Mouse (Mus musculus): ENCODE data around the gene Nsg2. TPM values are rescaled to one million over a fixed set of nuclear protein-coding genes. Genes with fewer than 3 reads are reported as not detected.
A peak's percentile ranks its signal among the peaks of the same experiment; 100 is the strongest.
"Not testable (repeated sequence)": the region's sequence is repeated elsewhere in the genome, so short reads cannot be mapped to it uniquely, and the experiment has no call there.

Gene Nsg2
- polyA plus RNA-seq, 1 experiment from 2014 or later: 8.0 TPM

GRCm38 (mm10) chr11:32002670-32003072 is 2.4 kb downstream of the Nsg2 start:
- H3K9me3 ChIP-seq (replicated peaks; ENCODE audit: control insufficient read depth, low read length): no peaks in the 10 kb centered on the region
- H3K4me3 ChIP-seq (ENCODE audit: low read depth, low read length): no peak overlapping the region
- peaks cover 3% of the 10 kb centered on the region for H3K4me1 ChIP-seq (ENCODE audit: control insufficient read depth, insufficient read depth, low read length)
- WGBS: 13% methylated on average over 5 of the region's 5 CpGs
- peak overlapping the region; percentile 13; the same call in 1 of the 2 replicates for H3K9ac ChIP-seq (replicated peaks; ENCODE audit: low read length)
- DNase-seq (ENCODE audit: low spot score) (peak; percentile 32), ATAC-seq (replicated peaks; ENCODE audit: insufficient number of reproducible peaks, low FRiP score, low TSS enrichment, low read depth) (peak; percentile 71)
- no peaks in the 10 kb centered on the region for H3K36me3 ChIP-seq (replicated peaks; ENCODE audit: control insufficient read depth, insufficient read depth, low read depth, low read length)
- no peak overlapping the region for H3K27ac ChIP-seq (replicated peaks; ENCODE audit: low read depth, low read length)
- peak overlapping the region; percentile 19; the same call in 1 of the 2 replicates for H3K4me2 ChIP-seq (ENCODE audit: low read depth, low read length)
- no peaks in the 10 kb centered on the region for H3K27me3 ChIP-seq (ENCODE audit: control insufficient read depth, insufficient read depth, low read length)

GRCm38 (mm10) chr11:32008049-32008448 is 7.8 kb downstream of the Nsg2 start:
- not testable (repeated sequence) for ATAC-seq (replicated peaks; ENCODE audit: insufficient number of reproducible peaks, low FRiP score, low TSS enrichment, low read depth); H3K9me3 ChIP-seq (replicated peaks; ENCODE audit: control insufficient read depth, low read length); H3K4me2 ChIP-seq (ENCODE audit: low read depth, low read length); H3K36me3 ChIP-seq (replicated peaks; ENCODE audit: control insufficient read depth, insufficient read depth, low read depth, low read length); H3K4me3 ChIP-seq (ENCODE audit: low read depth, low read length); H3K9ac ChIP-seq (replicated peaks; ENCODE audit: low read length); H3K27me3 ChIP-seq (ENCODE audit: control insufficient read depth, insufficient read depth, low read length); H3K4me1 ChIP-seq (ENCODE audit: control insufficient read depth, insufficient read depth, low read length); H3K27ac ChIP-seq (replicated peaks; ENCODE audit: low read depth, low read length); DNase-seq (ENCODE audit: low spot score)
- 93% methylated on average over 3 of the region's 3 CpGs for WGBS

GRCm38 (mm10) chr11:32008852-32009251 is 8.6 kb downstream of the Nsg2 start:
- Histone ChIP-seq H3K36me3 (replicated peaks; ENCODE audit: control insufficient read depth, insufficient read depth, low read depth, low read length) (no peaks in the 10 kb centered on the region), H3K27ac (replicated peaks; ENCODE audit: low read depth, low read length) (no peak overlapping the region)

GRCm38 (mm10) chr11:32009961-32010662 is 9.8 kb downstream of the Nsg2 start:
- 25% methylated on average over 13 of the region's 13 CpGs for WGBS
- ATAC-seq (replicated peaks; ENCODE audit: insufficient number of reproducible peaks, low FRiP score, low TSS enrichment, low read depth) (peak; percentile 88), DNase-seq (ENCODE audit: low spot score) (no peak)
- H3K9me3 ChIP-seq (replicated peaks; ENCODE audit: control insufficient read depth, low read length): no peaks in the 10 kb centered on the region
- no peaks in the 10 kb centered on the region for H3K36me3 ChIP-seq (replicated peaks; ENCODE audit: control insufficient read depth, insufficient read depth, low read depth, low read length)
- no peaks in the 10 kb centered on the region for H3K4me1 ChIP-seq (ENCODE audit: control insufficient read depth, insufficient read depth, low read length)
- no peak overlapping the region for H3K27ac ChIP-seq (replicated peaks; ENCODE audit: low read depth, low read length)
- no peak overlapping the region for H3K4me3 ChIP-seq (ENCODE audit: low read depth, low read length)
- no peaks in the 10 kb centered on the region for H3K27me3 ChIP-seq (ENCODE audit: control insufficient read depth, insufficient read depth, low read length)
- H3K4me2 ChIP-seq (ENCODE audit: low read depth, low read length): no peak overlapping the region
- H3K9ac ChIP-seq (replicated peaks; ENCODE audit: low read length): no peak overlapping the region

More at GRCm38 (mm10) chr11:32008852-32009251, 8.6 kb downstream of the Nsg2 start:
- no peaks in the 10 kb centered on the region for H3K4me1 ChIP-seq (ENCODE audit: control insufficient read depth, insufficient read depth, low read length)
- no peak overlapping the region for H3K4me3 ChIP-seq (ENCODE audit: low read depth, low read length)
- H3K9ac ChIP-seq (replicated peaks; ENCODE audit: low read length): no peak overlapping the region
- 77% methylated on average over 3 of the region's 3 CpGs for WGBS
- ATAC-seq (replicated peaks; ENCODE audit: insufficient number of reproducible peaks, low FRiP score, low TSS enrichment, low read depth) (no peak), DNase-seq (ENCODE audit: low spot score) (no peak)
- H3K4me2 ChIP-seq (ENCODE audit: low read depth, low read length): no peak overlapping the region
- H3K27me3 ChIP-seq (ENCODE audit: control insufficient read depth, insufficient read depth, low read length): no peaks in the 10 kb centered on the region
- no peaks in the 10 kb centered on the region for H3K9me3 ChIP-seq (replicated peaks; ENCODE audit: control insufficient read depth, low read length)

- no peaks in the 10 kb centered on the region for H3K9me3 ChIP-seq (replicated peaks; ENCODE audit: control insufficient read depth, low read length)
- ATAC-seq (replicated peaks; ENCODE audit: insufficient number of reproducible peaks, low FRiP score, low TSS enrichment, low read depth) (peak; percentile 17; the same call in 1 of the 2 replicates), DNase-seq (ENCODE audit: low spot score) (peak; percentile 64)
- H3K4me2 ChIP-seq (ENCODE audit: low read depth, low read length): no peak overlapping the region
- WGBS: 54% methylated on average over 5 of the region's 5 CpGs
- H3K4me1 ChIP-seq (ENCODE audit: control insufficient read depth, insufficient read depth, low read length): no peaks in the 10 kb centered on the region
- H3K36me3 ChIP-seq (replicated peaks; ENCODE audit: control insufficient read depth, insufficient read depth, low read depth, low read length): no peaks in the 10 kb centered on the region
- H3K4me3 ChIP-seq (ENCODE audit: low read depth, low read length): no peak overlapping the region
- no peaks in the 10 kb centered on the region for H3K27me3 ChIP-seq (ENCODE audit: control insufficient read depth, insufficient read depth, low read length)
- H3K9ac ChIP-seq (replicated peaks; ENCODE audit: low read length): no peak overlapping the region
- H3K27ac ChIP-seq (replicated peaks; ENCODE audit: low read depth, low read length): no peak overlapping the region
Measured at GRCm38 (mm10) chr11:32010663-32010970, 10.4 kb downstream of the Nsg2 start.

- H3K4me1 ChIP-seq (ENCODE audit: control insufficient read depth, insufficient read depth, low read length): no peaks in the 10 kb centered on the region
- WGBS: 68% methylated on average over 9 of the region's 9 CpGs
- H3K27ac ChIP-seq (replicated peaks; ENCODE audit: low read depth, low read length): no peak overlapping the region
- no peaks in the 10 kb centered on the region for H3K36me3 ChIP-seq (replicated peaks; ENCODE audit: control insufficient read depth, insufficient read depth, low read depth, low read length)
- H3K9ac ChIP-seq (replicated peaks; ENCODE audit: low read length): no peak overlapping the region
- DNase-seq (ENCODE audit: low spot score) (no peak), ATAC-seq (replicated peaks; ENCODE audit: insufficient number of reproducible peaks, low FRiP score, low TSS enrichment, low read depth) (no peak)
- H3K4me3 ChIP-seq (ENCODE audit: low read depth, low read length): no peak overlapping the region
- H3K9me3 ChIP-seq (replicated peaks; ENCODE audit: control insufficient read depth, low read length): no peaks in the 10 kb centered on the region
- H3K27me3 ChIP-seq (ENCODE audit: control insufficient read depth, insufficient read depth, low read length): no peaks in the 10 kb centered on the region
- H3K4me2 ChIP-seq (ENCODE audit: low read depth, low read length): no peak overlapping the region
Measured at GRCm38 (mm10) chr11:32011867-32012603, 11.8 kb downstream of the Nsg2 start.

GRCm38 (mm10) chr11:32013014-32013427 is 12.8 kb downstream of the Nsg2 start:
- Histone ChIP-seq H3K4me2 (ENCODE audit: low read depth, low read length) (no peak overlapping the region), H3K27me3 (ENCODE audit: control insufficient read depth, insufficient read depth, low read length) (no peaks in the 10 kb centered on the region), H3K9ac (replicated peaks; ENCODE audit: low read length) (no peak overlapping the region), H3K4me1 (ENCODE audit: control insufficient read depth, insufficient read depth, low read length) (no peaks in the 10 kb centered on the region), H3K27ac (replicated peaks; ENCODE audit: low read depth, low read length) (no peak overlapping the region), H3K4me3 (ENCODE audit: low read depth, low read length) (no peak overlapping the region), H3K9me3 (replicated peaks; ENCODE audit: control insufficient read depth, low read length) (no peaks in the 10 kb centered on the region), H3K36me3 (replicated peaks; ENCODE audit: control insufficient read depth, insufficient read depth, low read depth, low read length) (no peaks in the 10 kb centered on the region)
- WGBS: 81% methylated on average over 4 of the region's 4 CpGs
- DNase-seq (ENCODE audit: low spot score): no peak
- no peak for ATAC-seq (replicated peaks; ENCODE audit: insufficient number of reproducible peaks, low FRiP score, low TSS enrichment, low read depth)

GRCm38 (mm10) chr11:32013561-32013960 is 13.3 kb downstream of the Nsg2 start:
- Histone ChIP-seq H3K4me2 (ENCODE audit: low read depth, low read length) (no peak overlapping the region), H3K27me3 (ENCODE audit: control insufficient read depth, insufficient read depth, low read length) (no peaks in the 10 kb centered on the region), H3K36me3 (replicated peaks; ENCODE audit: control insufficient read depth, insufficient read depth, low read depth, low read length) (no peaks in the 10 kb centered on the region), H3K27ac (replicated peaks; ENCODE audit: low read depth, low read length) (no peak overlapping the region), H3K4me3 (ENCODE audit: low read depth, low read length) (no peak overlapping the region), H3K4me1 (ENCODE audit: control insufficient read depth, insufficient read depth, low read length) (no peaks in the 10 kb centered on the region), H3K9ac (replicated peaks; ENCODE audit: low read length) (no peak overlapping the region), H3K9me3 (replicated peaks; ENCODE audit: control insufficient read depth, low read length) (no peaks in the 10 kb centered on the region)
- ATAC-seq (replicated peaks; ENCODE audit: insufficient number of reproducible peaks, low FRiP score, low TSS enrichment, low read depth) (no peak), DNase-seq (ENCODE audit: low spot score) (no peak)
- 79% methylated on average over 1 of the region's 1 CpGs for WGBS
